Mouse (Mus musculus): ENCODE results near the gene Cav1. TPM values are rescaled to one million over a fixed set of nuclear protein-coding genes. Genes with fewer than 3 reads are reported as not detected.

The Cav1 gene
- 84.7 and 114 TPM in 2 replicates for polyA plus RNA-seq (2012; rRNA removed)

- H3K4me3 ChIP-seq (ENCODE audit: control insufficient read depth, insufficient read depth, low read length) = no peak within 1 kb of the TSS; the same call in none of the 2 replicates
- WGBS = 2% methylated on average over 26 of the region's 26 CpGs
- DNase-seq = no peak
- TF ChIP-seq CTCF (IDR thresholded peaks at IDR 0.05; ENCODE audit: borderline replicate concordance, control insufficient read depth, extremely low read depth, insufficient read depth, low read length, poor library complexity) = no peak
- no peak for TF ChIP-seq POLR2A (IDR thresholded peaks at IDR 0.05; ENCODE audit: control insufficient read depth, extremely low read depth, insufficient read depth, low read length, poor library complexity)
- no peaks in the 10 kb centered on the region; the same call in 1 of the 2 replicates for H3K27me3 ChIP-seq (ENCODE audit: control insufficient read depth, insufficient read depth, low read length)
- no peaks in the 10 kb centered on the region for H3K4me1 ChIP-seq (replicated peaks; ENCODE audit: control insufficient read depth, insufficient read depth, low read length)
- H3K27ac ChIP-seq (ENCODE audit: control insufficient read depth, insufficient read depth, low read length) = no peak within 1 kb of the TSS
- H3K36me3 ChIP-seq (ENCODE audit: control insufficient read depth, insufficient read depth, low read length) = no peaks in the 10 kb centered on the region
These were observed at the start of gene Cav1 for GRCm38 (mm10) chr6:17305954-17306601. TSS of gene Cav1 (plus strand) at chr6:17306335.

DNA sequence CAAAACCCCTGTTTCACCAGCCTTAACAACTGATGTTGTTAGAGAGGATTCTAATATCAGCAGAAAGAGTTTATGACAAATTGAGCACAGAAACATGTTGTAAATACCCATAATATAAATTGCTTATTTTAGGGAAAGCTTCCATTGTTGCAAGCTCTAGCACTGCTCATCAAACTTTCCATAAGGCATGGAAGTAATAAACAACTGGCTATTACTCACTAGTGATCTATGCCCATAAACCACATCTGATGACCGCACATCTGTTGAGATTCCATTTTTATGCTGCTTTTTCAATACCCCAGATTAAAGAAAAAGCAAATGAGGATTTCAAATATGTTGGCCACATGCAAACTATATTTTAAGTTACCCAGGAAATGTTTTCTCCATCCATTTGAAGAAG, 48.0 kb upstream of the Cav1 start:
- no peak overlapping the region for H3K4me3 ChIP-seq (ENCODE audit: control insufficient read depth, insufficient read depth, low read length)
- H3K36me3 ChIP-seq (ENCODE audit: control insufficient read depth, insufficient read depth, low read length) = no peaks in the 10 kb centered on the region
- 100% methylated on average over 1 of the region's 1 CpGs for WGBS
- no peaks in the 10 kb centered on the region for H3K27me3 ChIP-seq (ENCODE audit: control insufficient read depth, insufficient read depth, low read length)
- no peak for DNase-seq
- TF ChIP-seq CTCF (IDR thresholded peaks at IDR 0.05; ENCODE audit: borderline replicate concordance, control insufficient read depth, extremely low read depth, insufficient read depth, low read length, poor library complexity) = no peak
- no peak for TF ChIP-seq POLR2A (IDR thresholded peaks at IDR 0.05; ENCODE audit: control insufficient read depth, extremely low read depth, insufficient read depth, low read length, poor library complexity)
- H3K4me1 ChIP-seq (replicated peaks; ENCODE audit: control insufficient read depth, insufficient read depth, low read length) = no peaks in the 10 kb centered on the region
- no peak overlapping the region for H3K27ac ChIP-seq (ENCODE audit: control insufficient read depth, insufficient read depth, low read length)

DNA sequence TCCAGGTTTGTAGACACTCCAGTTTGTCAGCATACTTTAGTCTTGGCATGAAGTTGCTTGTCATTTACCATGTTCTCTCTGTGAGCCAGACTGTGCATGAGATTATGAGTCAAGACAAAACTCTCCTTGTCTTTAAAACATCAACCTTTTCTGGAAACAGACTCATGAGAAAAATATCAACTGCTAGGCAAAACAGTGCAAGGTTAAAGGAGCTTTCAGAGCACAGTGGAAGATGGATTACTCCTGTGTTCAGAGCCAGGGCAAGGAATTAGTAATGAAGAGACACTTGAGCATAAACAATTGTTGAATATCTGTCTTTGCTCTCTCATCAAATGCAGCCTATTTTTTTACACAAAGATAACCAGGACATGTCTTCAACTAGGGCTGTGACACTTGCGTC, 47.2 kb upstream of the Cav1 start:
- H3K36me3 ChIP-seq (ENCODE audit: control insufficient read depth, insufficient read depth, low read length) = no peaks in the 10 kb centered on the region

GRCm38 (mm10) chr6:17262786-17263185, 43.3 kb upstream of the Cav1 start:
- Histone ChIP-seq H3K4me3 (ENCODE audit: control insufficient read depth, insufficient read depth, low read length) (no peak overlapping the region), H3K27ac (ENCODE audit: control insufficient read depth, insufficient read depth, low read length) (no peak overlapping the region), H3K27me3 (ENCODE audit: control insufficient read depth, insufficient read depth, low read length) (no peaks in the 10 kb centered on the region), H3K4me1 (replicated peaks; ENCODE audit: control insufficient read depth, insufficient read depth, low read length) (no peaks in the 10 kb centered on the region), H3K36me3 (ENCODE audit: control insufficient read depth, insufficient read depth, low read length) (no peaks in the 10 kb centered on the region)
- whole genome bisulfite sequencing = 85% methylated on average over 2 of the region's 2 CpGs
- no peak for DNase-seq
- TF ChIP-seq POLR2A (IDR thresholded peaks at IDR 0.05; ENCODE audit: control insufficient read depth, extremely low read depth, insufficient read depth, low read length, poor library complexity) = no peak
- no peak for TF ChIP-seq CTCF (IDR thresholded peaks at IDR 0.05; ENCODE audit: borderline replicate concordance, control insufficient read depth, extremely low read depth, insufficient read depth, low read length, poor library complexity)

More for the DNA sequence above, 47.2 kb upstream of the Cav1 start:
- Histone ChIP-seq H3K27ac (ENCODE audit: control insufficient read depth, insufficient read depth, low read length) (no peak overlapping the region), H3K27me3 (ENCODE audit: control insufficient read depth, insufficient read depth, low read length) (no peaks in the 10 kb centered on the region), H3K4me1 (replicated peaks; ENCODE audit: control insufficient read depth, insufficient read depth, low read length) (no peaks in the 10 kb centered on the region), H3K4me3 (ENCODE audit: control insufficient read depth, insufficient read depth, low read length) (no peak overlapping the region)
- TF ChIP-seq POLR2A (IDR thresholded peaks at IDR 0.05; ENCODE audit: control insufficient read depth, extremely low read depth, insufficient read depth, low read length, poor library complexity) (no peak), CTCF (IDR thresholded peaks at IDR 0.05; ENCODE audit: borderline replicate concordance, control insufficient read depth, extremely low read depth, insufficient read depth, low read length, poor library complexity) (no peak)
- DNase-seq = no peak
- 95% methylated on average over 1 of the region's 1 CpGs for WGBS

DNA sequence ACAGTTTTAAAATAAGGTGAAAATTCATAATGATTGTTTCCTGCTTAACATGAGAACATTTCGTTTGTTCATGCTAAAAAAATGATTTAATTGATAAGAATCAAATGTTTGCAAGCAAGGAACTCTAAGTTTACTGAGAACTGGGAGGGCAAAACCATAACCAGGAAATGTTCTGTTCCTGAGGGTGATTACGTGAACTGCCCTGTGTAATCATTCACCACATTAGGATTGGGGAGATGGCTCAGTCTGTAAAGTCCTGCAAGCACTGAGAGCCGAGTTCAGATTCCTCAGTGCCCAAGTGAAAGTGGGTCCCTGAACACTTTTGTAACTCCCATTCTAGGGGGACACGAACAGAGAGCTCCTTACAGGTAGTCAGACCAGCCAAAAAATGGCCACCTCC, 41.1 kb upstream of the Cav1 start:
- H3K27me3 ChIP-seq (ENCODE audit: control insufficient read depth, insufficient read depth, low read length) = no peaks in the 10 kb centered on the region
- H3K27ac ChIP-seq (ENCODE audit: control insufficient read depth, insufficient read depth, low read length) = no peak overlapping the region
- 47% methylated on average over 4 of the region's 4 CpGs for WGBS
- no peaks in the 10 kb centered on the region for H3K36me3 ChIP-seq (ENCODE audit: control insufficient read depth, insufficient read depth, low read length)
- TF ChIP-seq POLR2A (IDR thresholded peaks at IDR 0.05; ENCODE audit: control insufficient read depth, extremely low read depth, insufficient read depth, low read length, poor library complexity) (no peak), CTCF (IDR thresholded peaks at IDR 0.05; ENCODE audit: borderline replicate concordance, control insufficient read depth, extremely low read depth, insufficient read depth, low read length, poor library complexity) (no peak)
- DNase-seq = no peak
- no peak overlapping the region for H3K4me3 ChIP-seq (ENCODE audit: control insufficient read depth, insufficient read depth, low read length)
- H3K4me1 ChIP-seq (replicated peaks; ENCODE audit: control insufficient read depth, insufficient read depth, low read length) = no peaks in the 10 kb centered on the region

DNA sequence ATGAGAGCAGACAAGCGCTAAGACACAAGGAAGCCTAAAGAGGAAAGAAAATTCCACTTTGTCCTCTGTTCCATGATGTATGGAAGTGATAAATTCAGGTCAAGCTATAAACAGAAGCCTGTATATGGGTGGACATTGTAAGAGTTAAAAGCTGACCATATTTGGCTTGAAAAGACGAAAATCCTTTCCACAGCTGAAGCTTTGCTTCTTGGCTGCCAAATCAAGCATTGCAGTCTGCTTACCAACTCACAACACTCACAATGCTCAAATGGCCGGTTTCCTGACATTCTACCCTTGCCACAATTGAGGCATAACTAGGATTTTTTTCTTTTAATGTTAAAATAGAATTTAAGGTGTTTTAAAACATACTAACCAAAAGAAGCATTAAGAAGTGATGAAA, 39.7 kb upstream of the Cav1 start:
- DNase-seq = no peak
- Histone ChIP-seq H3K27ac (ENCODE audit: control insufficient read depth, insufficient read depth, low read length) (no peak overlapping the region), H3K27me3 (ENCODE audit: control insufficient read depth, insufficient read depth, low read length) (no peaks in the 10 kb centered on the region), H3K4me3 (ENCODE audit: control insufficient read depth, insufficient read depth, low read length) (no peak overlapping the region), H3K36me3 (ENCODE audit: control insufficient read depth, insufficient read depth, low read length) (no peaks in the 10 kb centered on the region), H3K4me1 (replicated peaks; ENCODE audit: control insufficient read depth, insufficient read depth, low read length) (no peaks in the 10 kb centered on the region)
- TF ChIP-seq CTCF (IDR thresholded peaks at IDR 0.05; ENCODE audit: borderline replicate concordance, control insufficient read depth, extremely low read depth, insufficient read depth, low read length, poor library complexity) = no peak
- no peak for TF ChIP-seq POLR2A (IDR thresholded peaks at IDR 0.05; ENCODE audit: control insufficient read depth, extremely low read depth, insufficient read depth, low read length, poor library complexity)
- 91% methylated on average over 3 of the region's 3 CpGs for WGBS

Measured in thymus, adult 2 months (tissue).